Mouse (Mus musculus): ENCODE data around the gene Hes6. TPM values are rescaled to one million over a fixed set of nuclear protein-coding genes. Genes with fewer than 3 reads are reported as not detected.

Gene Hes6
- total and polyA plus RNA-seq, 3 experiments: 19.0 to 91.5 (median 42.2) TPM

- ATAC-seq (ENCODE audit: extremely low read depth, insufficient number of reproducible peaks, low FRiP score, poor library complexity, severe bottlenecking) (0 out of 2 replicates have a peak, but pooled peaks have one; percentile 25), DNase-seq (ENCODE audit: low spot score) (peak; percentile 80)
- Histone ChIP-seq H3K4me3 (ENCODE audit: low read depth, low read length) (no peak overlapping the region), H3K36me3 (replicated peaks) (peaks cover 99% of the 10 kb centered on the region), H3K9me3 (replicated peaks) (no peaks in the 10 kb centered on the region), H3K4me1 (ENCODE audit: insufficient read depth, low read depth, low read length) (no peaks in the 10 kb centered on the region), H3K27me3 (ENCODE audit: insufficient read depth, low read length) (no peaks in the 10 kb centered on the region; the same call in 1 of the 2 replicates)
- TF ChIP-seq CTCF (IDR thresholded peaks at IDR 0.05; ENCODE audit: low read depth, low read length) (peak; percentile 68), TAL1 (conservative IDR thresholded peaks at IDR 0.05; ENCODE audit: low read depth, low read length) (no peak)
Measured at GRCm38 (mm10) chr1:91428614-91429013, 14.8 kb upstream of the Hes6 start.

GRCm38 (mm10) chr1:91426397-91426796 lies 12.6 kb upstream of the Hes6 start:
- H3K4me3 ChIP-seq (ENCODE audit: low read depth, low read length): no peak overlapping the region
- no peaks in the 10 kb centered on the region for H3K4me1 ChIP-seq (ENCODE audit: insufficient read depth, low read depth, low read length)
- H3K27me3 ChIP-seq (ENCODE audit: insufficient read depth, low read length): no peaks in the 10 kb centered on the region; the same call in 1 of the 2 replicates
- DNase-seq (ENCODE audit: low spot score) (no peak), ATAC-seq (ENCODE audit: extremely low read depth, insufficient number of reproducible peaks, low FRiP score, poor library complexity, severe bottlenecking) (no peak)
- no peak for TF ChIP-seq CTCF (IDR thresholded peaks at IDR 0.05; ENCODE audit: low read depth, low read length)
- no peaks in the 10 kb centered on the region for H3K9me3 ChIP-seq (replicated peaks)
- H3K36me3 ChIP-seq (replicated peaks): peaks cover 92% of the 10 kb centered on the region

GRCm38 (mm10) chr1:91420601-91421065 lies 6.8 kb upstream of the Hes6 start:
- ATAC-seq (ENCODE audit: extremely low read depth, insufficient number of reproducible peaks, low FRiP score, poor library complexity, severe bottlenecking): no peak

GRCm38 (mm10) chr1:91419862-91420600 lies 6.2 kb upstream of the Hes6 start:
- no peak for TF ChIP-seq CTCF (IDR thresholded peaks at IDR 0.05; ENCODE audit: low read depth, low read length)
- TF ChIP-seq POLR2AphosphoS5 (IDR thresholded peaks at IDR 0.05; ENCODE audit: insufficient replicate concordance, low read depth, low read length): no peak
- TF ChIP-seq GATA2 (IDR thresholded peaks at IDR 0.05; ENCODE audit: borderline replicate concordance, low read depth, low read length): no peak
- no peak for TF ChIP-seq GATA1 (IDR thresholded peaks at IDR 0.05; ENCODE audit: borderline replicate concordance, low read length)
- TF ChIP-seq TAL1 (conservative IDR thresholded peaks at IDR 0.05; ENCODE audit: low read depth, low read length): no peak
- H3K36me3 ChIP-seq (replicated peaks): peaks cover 83% of the 10 kb centered on the region
- ATAC-seq (ENCODE audit: extremely low read depth, insufficient number of reproducible peaks, low FRiP score, poor library complexity, severe bottlenecking) (no peak), DNase-seq (ENCODE audit: low spot score) (no peak)
- no peaks in the 10 kb centered on the region; the same call in 1 of the 2 replicates for H3K27me3 ChIP-seq (ENCODE audit: insufficient read depth, low read length)
- no peaks in the 10 kb centered on the region for H3K9me3 ChIP-seq (replicated peaks)
- H3K4me3 ChIP-seq (ENCODE audit: low read depth, low read length): no peak overlapping the region
- 0 out of 2 replicates have a peak, but pooled peaks cover 3% of the 10 kb centered on the region for H3K4me1 ChIP-seq (ENCODE audit: insufficient read depth, low read depth, low read length)

More at GRCm38 (mm10) chr1:91420601-91421065, 6.8 kb upstream of the Hes6 start:
- Histone ChIP-seq H3K36me3 (replicated peaks) (peaks cover 82% of the 10 kb centered on the region), H3K4me3 (ENCODE audit: low read depth, low read length) (no peak overlapping the region), H3K4me1 (ENCODE audit: insufficient read depth, low read depth, low read length) (0 out of 2 replicates have a peak, but pooled peaks cover 3% of the 10 kb centered on the region), H3K27me3 (ENCODE audit: insufficient read depth, low read length) (no peaks in the 10 kb centered on the region; the same call in 1 of the 2 replicates), H3K9me3 (replicated peaks) (no peaks in the 10 kb centered on the region)
- TF ChIP-seq POLR2AphosphoS5 (IDR thresholded peaks at IDR 0.05; ENCODE audit: insufficient replicate concordance, low read depth, low read length): no peak
- TF ChIP-seq TAL1 (conservative IDR thresholded peaks at IDR 0.05; ENCODE audit: low read depth, low read length): no peak
- no peak for TF ChIP-seq CTCF (IDR thresholded peaks at IDR 0.05; ENCODE audit: low read depth, low read length)
- no peak for TF ChIP-seq GATA2 (IDR thresholded peaks at IDR 0.05; ENCODE audit: borderline replicate concordance, low read depth, low read length)
- TF ChIP-seq GATA1 (IDR thresholded peaks at IDR 0.05; ENCODE audit: borderline replicate concordance, low read length): no peak
- no peak for DNase-seq (ENCODE audit: low spot score)

GRCm38 (mm10) chr1:91417991-91418390 lies 4.2 kb upstream of the Hes6 start:
- Histone ChIP-seq H3K4me1 (ENCODE audit: insufficient read depth, low read depth, low read length) (peaks cover 17% of the 10 kb centered on the region), H3K36me3 (replicated peaks) (peaks cover 66% of the 10 kb centered on the region), H3K27me3 (ENCODE audit: insufficient read depth, low read length) (no peaks in the 10 kb centered on the region), H3K9me3 (replicated peaks) (no peaks in the 10 kb centered on the region), H3K4me3 (ENCODE audit: low read depth, low read length) (no peak overlapping the region)
- TF ChIP-seq TAL1 (conservative IDR thresholded peaks at IDR 0.05; ENCODE audit: low read depth, low read length) (no peak), GATA1 (IDR thresholded peaks at IDR 0.05; ENCODE audit: borderline replicate concordance, low read length) (no peak), GATA2 (IDR thresholded peaks at IDR 0.05; ENCODE audit: borderline replicate concordance, low read depth, low read length) (no peak), CTCF (IDR thresholded peaks at IDR 0.05; ENCODE audit: low read depth, low read length) (no peak), POLR2AphosphoS5 (IDR thresholded peaks at IDR 0.05; ENCODE audit: insufficient replicate concordance, low read depth, low read length) (no peak)
- ATAC-seq (ENCODE audit: extremely low read depth, insufficient number of reproducible peaks, low FRiP score, poor library complexity, severe bottlenecking) (no peak), DNase-seq (ENCODE audit: low spot score) (no peak)

GRCm38 (mm10) chr1:91415311-91415710 lies 1.5 kb upstream of the Hes6 start:
- Histone ChIP-seq H3K4me3 (ENCODE audit: low read depth, low read length) (no peak overlapping the region), H3K27me3 (ENCODE audit: insufficient read depth, low read length) (no peaks in the 10 kb centered on the region), H3K4me1 (ENCODE audit: insufficient read depth, low read depth, low read length) (peaks cover 36% of the 10 kb centered on the region), H3K9me3 (replicated peaks) (no peaks in the 10 kb centered on the region), H3K36me3 (replicated peaks) (peaks cover 66% of the 10 kb centered on the region)
- ATAC-seq (ENCODE audit: extremely low read depth, insufficient number of reproducible peaks, low FRiP score, poor library complexity, severe bottlenecking): no peak
- no peak for DNase-seq (ENCODE audit: low spot score)
- TF ChIP-seq POLR2AphosphoS5 (IDR thresholded peaks at IDR 0.05; ENCODE audit: insufficient replicate concordance, low read depth, low read length) (no peak), TAL1 (conservative IDR thresholded peaks at IDR 0.05; ENCODE audit: low read depth, low read length) (no peak), GATA1 (IDR thresholded peaks at IDR 0.05; ENCODE audit: borderline replicate concordance, low read length) (no peak), CTCF (IDR thresholded peaks at IDR 0.05; ENCODE audit: low read depth, low read length) (no peak), GATA2 (IDR thresholded peaks at IDR 0.05; ENCODE audit: borderline replicate concordance, low read depth, low read length) (no peak)

All from G1E (cell line).